Mouse (Mus musculus): ENCODE measurements around the gene Hspa1a.
"Not testable (repeated sequence)": the region's sequence is repeated elsewhere in the genome, so short reads cannot be mapped to it uniquely, and the experiment has no call there.

Gene Hspa1a

DNA sequence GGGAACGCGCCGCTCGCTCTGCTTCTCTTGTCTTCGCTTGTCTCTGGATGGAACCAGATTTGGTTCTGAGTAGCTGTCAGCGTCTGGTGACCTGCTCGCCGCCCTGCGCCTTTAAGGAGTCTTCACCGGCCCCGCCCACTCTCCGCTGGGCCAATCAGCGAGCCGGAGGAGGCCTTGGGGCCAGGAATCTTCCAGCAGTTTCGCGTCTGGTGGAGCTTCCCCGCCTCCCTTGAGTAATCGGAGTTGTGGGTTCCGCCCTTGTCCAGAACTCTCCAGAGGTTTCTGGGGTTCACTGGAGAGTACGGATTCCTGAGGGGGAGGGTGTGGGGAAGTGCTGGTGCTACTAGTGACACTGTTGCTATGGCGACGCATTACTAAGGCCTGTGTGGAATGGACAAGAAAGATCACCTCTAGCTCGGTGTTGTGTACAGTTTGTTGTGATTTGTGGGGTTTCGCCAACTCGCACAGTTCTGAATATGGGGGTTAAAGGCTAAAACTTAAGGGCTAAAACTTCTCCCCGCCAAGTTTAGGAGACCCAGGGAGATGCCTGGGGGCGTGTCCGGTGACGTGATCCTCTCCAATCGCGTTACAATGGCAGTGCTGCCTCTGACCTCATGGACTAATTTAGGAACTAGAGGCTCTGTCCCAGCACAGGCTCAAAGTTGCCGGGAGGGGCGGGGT lies at the start of gene Hspa1a, which contains the start of gene Hspa1l:
Hspa1a (minus strand) TSS at position 88 of the 681 bp plus-strand sequence.
Hspa1l (plus strand) TSS at position 635 of the 681 bp plus-strand sequence.
- DNase-seq = peak; percentile 72 to 79

- DNase-seq = peak; percentile 93 to 98
Measured at GRCm38 (mm10) chr17:35021163-35021808, 49.3 kb upstream of the Hspa1a start.

- no peak for DNase-seq
Measured at GRCm38 (mm10) chr17:35020551-35020950, 48.6 kb upstream of the Hspa1a start.

DNA sequence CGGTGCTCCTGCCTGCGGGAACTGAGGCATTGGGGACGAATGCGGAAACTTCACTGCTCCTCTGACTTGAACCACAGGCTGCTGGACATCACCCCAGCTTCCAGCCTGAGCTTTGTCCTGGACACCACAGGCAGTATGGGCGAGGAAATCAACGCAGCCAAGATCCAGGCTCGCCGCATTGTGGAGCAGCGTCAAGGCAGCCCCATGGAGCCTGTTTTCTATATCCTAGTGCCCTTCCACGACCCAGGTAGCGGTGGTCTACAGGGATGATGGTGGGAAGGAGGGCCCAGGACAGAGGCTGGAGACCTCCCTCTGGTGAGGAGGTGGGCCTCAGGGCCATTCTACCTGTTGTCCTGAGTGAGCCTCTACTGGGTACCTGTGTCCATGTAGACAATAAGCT lies 47.9 kb upstream of the Hspa1a start:
- DNase-seq = peak in 1 of 2 experiments; percentile 14

- DNase-seq = peak in 1 of 2 experiments; percentile 14
Measured at GRCm38 (mm10) chr17:35018171-35018570, 46.2 kb upstream of the Hspa1a start.

DNA sequence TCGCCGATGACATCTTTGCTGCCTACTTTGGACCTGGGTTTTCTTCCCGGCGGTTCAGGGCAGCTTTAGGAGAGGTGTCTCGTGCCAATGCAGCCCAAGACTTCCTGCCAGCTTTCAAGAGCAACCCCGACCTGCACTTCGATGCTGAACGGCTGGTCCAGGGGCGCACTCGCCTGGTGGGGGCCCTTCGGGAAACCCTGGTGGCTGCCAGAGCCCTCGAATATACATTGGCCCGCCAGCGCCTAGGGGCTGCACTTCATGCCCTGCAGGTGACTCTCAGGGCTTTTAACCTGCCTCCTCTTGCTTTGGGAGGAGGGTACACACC lies 45.7 kb upstream of the Hspa1a start:
- DNase-seq = peak in 1 of 2 experiments; percentile 28

GRCm38 (mm10) chr17:35016791-35017705 lies 45.1 kb upstream of the Hspa1a start:
- DNase-seq = peak; percentile 49 to 53

GRCm38 (mm10) chr17:35016376-35016775 lies 44.4 kb upstream of the Hspa1a start, which contains the start of gene Vwa7:
Gene Vwa7, plus strand, starts transcription at chr17:35016579.
- peak; percentile 88 to 90 for DNase-seq

- DNase-seq = peak in 1 of 2 experiments; percentile 14
Measured at GRCm38 (mm10) chr17:35015296-35015695, 43.3 kb upstream of the Hspa1a start.

DNA sequence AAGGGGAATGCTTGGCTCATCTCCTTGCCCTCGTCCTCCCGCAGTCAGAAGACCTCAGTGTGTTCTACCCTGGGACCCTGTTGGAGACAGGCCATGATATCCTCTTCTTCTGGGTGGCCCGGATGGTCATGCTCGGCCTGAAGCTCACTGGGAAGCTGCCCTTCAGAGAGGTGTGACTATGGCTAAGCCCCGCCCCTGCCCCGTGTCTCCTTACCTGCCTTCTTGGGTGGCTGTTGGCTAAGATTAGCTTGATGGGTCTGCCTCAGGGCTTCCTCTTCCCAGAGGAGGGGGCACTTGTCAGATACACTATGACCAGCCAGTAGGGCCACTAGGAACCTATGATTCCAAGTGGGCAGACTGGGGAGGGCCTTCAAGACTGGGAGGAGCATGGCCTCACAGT lies 41.3 kb upstream of the Hspa1a start:
- DNase-seq = peak; percentile 8 to 20

DNA sequence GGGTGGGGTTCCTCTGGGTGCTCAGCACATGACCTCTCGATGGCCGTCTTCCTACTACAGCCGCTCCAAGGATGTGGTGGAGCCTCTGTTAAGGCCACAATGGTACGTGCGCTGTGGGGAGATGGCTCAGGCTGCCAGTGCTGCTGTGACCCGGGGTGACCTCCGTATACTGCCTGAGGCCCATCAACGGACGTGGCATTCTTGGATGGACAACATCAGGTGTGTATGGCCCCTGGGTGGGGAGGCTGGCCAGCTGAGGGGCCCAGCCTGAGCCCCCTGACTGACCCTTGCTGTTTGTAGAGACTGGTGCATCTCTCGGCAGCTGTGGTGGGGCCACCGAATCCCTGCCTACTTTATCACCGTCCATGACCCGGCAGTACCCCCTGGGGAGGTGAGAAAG lies 40.5 kb upstream of the Hspa1a start:
- DNase-seq = peak in 1 of 2 experiments; percentile 21

DNA sequence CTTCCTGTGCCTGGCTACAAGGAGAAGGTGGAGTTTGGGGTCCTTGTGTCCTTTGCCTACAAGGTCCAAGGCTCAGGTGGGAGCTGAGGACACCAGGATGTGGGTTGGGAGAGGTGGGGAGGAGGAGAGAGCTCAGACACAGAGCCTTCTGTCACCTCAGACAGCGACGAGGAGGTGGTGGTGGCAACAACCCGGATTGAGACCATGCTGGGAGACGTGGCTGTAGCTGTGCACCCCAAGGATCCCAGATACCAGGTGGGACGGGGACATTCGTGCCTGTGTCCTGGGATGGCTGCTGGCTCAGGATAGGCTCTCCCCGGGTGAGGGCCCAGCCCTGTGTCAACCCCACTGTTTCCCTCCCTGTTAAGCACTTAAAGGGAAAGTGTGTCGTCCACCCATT lies 39.5 kb upstream of the Hspa1a start:
- DNase-seq = peak in 1 of 2 experiments; percentile 7

DNA sequence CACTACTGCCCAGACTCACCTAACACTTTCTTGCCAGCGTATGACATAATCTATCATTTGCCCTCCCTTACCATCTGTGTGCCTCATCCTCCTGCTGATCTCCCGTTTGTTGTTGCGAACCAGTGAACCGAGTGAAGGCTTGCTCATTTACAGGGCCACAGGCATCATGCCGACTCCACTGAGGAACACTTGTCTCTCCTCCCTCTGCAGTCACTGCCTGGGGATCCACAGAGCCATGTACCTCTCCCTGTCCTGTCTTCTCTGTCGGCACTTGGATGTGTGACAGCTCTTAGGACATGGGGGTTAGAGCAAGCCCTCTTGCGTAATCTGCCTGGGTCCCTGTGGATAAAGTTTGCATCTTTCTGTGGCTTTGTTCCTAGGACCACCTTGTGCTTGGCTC lies 37.6 kb upstream of the Hspa1a start:
- peak; percentile 76 to 82 for DNase-seq

GRCm38 (mm10) chr17:35007387-35007991 lies 35.5 kb upstream of the Hspa1a start:
- DNase-seq = no peak

GRCm38 (mm10) chr17:35005902-35006301 lies 33.9 kb upstream of the Hspa1a start:
- DNase-seq = not testable (repeated sequence)

DNA sequence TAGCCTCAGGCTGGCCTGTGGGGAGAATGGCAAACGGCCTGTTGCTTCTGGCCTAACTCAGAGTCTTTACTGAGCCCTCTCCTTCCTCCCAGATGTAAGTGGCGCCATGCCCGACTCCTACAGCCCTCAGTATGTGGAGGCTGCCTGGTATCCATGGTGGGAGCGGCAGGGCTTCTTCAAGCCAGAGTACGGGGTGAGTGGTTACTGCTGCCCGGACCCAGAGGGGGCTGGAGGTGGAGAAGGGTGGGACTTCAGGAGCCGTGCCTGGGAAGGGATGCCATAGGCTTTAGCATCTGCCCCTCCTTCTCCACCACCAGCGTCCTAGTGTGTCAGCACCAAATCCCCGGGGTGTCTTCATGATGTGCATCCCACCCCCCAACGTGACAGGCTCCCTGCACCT lies 33.2 kb upstream of the Hspa1a start:
- DNase-seq = peak in 1 of 2 experiments; percentile 12

- no peak for DNase-seq
Measured at GRCm38 (mm10) chr17:35004075-35004717, 32.2 kb upstream of the Hspa1a start.

DNA sequence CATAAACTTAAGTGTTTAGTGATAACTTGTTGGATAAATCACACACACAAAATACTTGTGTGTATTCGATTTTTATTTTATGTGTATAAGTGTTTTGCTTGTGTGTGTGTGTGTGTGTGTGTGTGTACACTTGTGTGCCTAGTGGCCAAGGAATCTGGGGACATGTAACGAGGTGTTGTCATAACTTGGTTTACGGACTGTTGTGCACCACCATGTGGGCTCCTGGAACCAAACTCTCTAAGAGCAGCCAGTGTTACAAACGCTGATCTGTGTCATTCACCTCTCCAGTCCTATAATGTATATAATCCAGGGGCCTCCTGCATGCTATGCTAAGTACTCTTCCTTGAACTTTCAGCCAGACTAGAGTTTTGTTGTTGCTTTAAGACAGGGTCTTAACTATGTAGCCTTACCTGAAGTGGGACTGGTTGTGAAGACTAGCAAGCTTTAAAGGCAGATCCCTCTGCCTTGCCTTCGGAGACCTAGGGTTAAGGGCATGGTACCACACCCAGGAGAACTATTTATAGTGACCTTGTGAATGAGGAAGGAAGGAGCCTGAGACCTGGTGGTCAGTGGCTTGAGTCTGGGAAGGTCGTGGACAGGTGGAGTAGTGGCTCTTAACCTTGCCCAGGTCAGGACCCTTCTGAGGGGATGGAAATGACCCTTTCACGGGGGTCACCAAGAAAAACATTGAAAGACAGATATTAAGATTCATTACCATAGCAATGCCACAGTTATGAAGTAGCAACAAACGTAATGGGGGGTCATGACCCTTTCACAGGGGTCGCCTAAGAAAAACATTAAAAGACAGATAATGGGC lies 31.3 kb upstream of the Hspa1a start:
- no peak for DNase-seq

DNA sequence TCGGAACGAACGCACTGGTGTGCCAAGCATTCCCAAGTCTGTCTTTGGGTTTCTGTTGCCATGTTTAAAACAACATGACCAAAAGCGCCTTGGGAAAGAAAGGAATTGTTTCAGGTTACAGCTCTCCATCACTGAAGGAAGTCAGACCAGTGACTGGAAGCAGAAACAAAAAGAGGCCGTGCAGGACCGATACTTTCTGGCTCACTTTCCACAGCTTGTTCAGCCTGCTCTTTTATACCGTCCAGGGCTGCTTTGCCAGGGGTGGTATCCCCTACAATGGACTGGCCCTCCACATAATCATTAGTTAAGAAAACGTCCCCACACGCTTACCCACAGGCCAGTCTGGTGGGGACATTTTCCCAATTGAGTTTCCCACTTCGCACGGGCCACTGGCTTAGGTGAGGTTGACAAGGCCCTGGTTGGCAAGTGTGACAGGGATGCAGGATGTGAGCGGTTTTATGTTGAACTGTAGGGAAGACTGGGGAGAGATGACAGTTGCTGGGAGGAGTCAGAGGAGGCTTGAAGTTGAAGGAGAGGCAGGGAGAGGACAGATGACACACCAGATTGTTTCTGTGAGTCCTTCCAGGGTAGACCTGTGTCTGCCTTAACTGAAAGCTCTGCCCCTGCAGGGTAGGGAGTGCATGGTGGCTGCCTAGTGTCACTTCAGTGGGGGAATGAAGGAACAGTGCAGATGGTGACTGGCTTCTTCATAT lies 30.4 kb upstream of the Hspa1a start:
- peak in 1 of 2 experiments; percentile 24 for DNase-seq

DNA sequence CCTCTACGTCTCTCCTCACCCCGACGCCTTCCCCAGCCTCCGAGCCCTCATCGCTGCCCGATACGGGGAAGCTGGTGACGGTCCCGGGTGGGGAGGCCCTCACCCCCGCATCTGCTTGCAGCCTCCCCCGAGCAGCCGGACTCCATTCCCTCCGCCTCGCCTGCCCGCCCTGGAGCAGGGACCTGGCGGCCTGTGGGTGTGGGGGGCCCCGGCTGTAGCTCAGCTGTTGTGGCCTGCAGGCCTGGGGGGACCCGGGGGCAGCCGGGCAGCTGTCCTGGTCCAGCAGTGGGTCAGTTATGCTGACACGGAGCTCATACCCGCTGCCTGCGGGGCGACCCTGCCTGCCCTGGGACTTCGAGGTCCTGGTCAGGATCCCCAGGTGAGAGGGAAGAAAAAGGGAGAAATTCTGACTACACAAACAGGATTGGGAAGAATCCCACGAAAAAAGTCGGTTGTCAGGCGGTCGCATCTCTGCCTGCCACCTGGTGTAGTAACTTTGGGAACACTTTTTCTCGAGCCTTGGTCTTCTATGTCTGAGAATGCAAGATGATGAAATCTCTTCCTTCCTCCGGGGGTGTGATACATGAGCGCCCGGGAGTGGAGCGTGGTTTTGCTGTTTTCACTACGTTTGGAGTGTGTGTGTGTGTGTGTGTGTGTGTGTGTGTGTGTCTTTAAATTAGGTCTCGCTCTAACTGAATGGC lies 29.6 kb upstream of the Hspa1a start:
- peak; percentile 41 to 53 for DNase-seq

Measured in cerebellum, postnatal 14 days (tissue).